Mouse (Mus musculus) midbrain, embryonic 15.5 days (tissue): Measurements from ENCODE around the gene Mtfp1. TPM values are rescaled to one million over a fixed set of nuclear protein-coding genes. Genes with fewer than 3 reads are reported as not detected.
"Not testable (repeated sequence)": the region's sequence is repeated elsewhere in the genome, so short reads cannot be mapped to it uniquely, and the experiment has no call there.

ENCODE experiments used
- ATAC-seq: fragments of 200-750 bp; cut with Nextera tagmentation; replicated peaks from 2 replicates; pipeline ENCODE4 v1.8.0; 2017; ENCODE audit warnings: moderate TSS enrichment
- H3K27ac ChIP-seq: fragments of 300-500 bp; sonication (generic); 2 replicates; pipeline ENCODE4 v1.5.1; 2015; ENCODE audit warnings: mild to moderate bottlenecking, inconsistent platforms
- H3K27me3 ChIP-seq: fragments of 300-500 bp; sonication (generic); replicated peaks from 2 replicates; pipeline ENCODE4 v1.6.1; 2015; ENCODE audit warnings: inconsistent platforms
- H3K36me3 ChIP-seq: fragments of 300-500 bp; sonication (generic); replicated peaks from 2 replicates; pipeline ENCODE4 v1.6.1; 2015; ENCODE audit warnings: inconsistent platforms
- H3K4me1 ChIP-seq: fragments of 300-500 bp; sonication (generic); 2 replicates; pipeline ENCODE4 v1.6.1; 2015; ENCODE audit warnings: inconsistent platforms
- H3K4me2 ChIP-seq: fragments of 300-500 bp; sonication (generic); 2 replicates; pipeline ENCODE4 v1.6.1; 2015; ENCODE audit warnings: inconsistent platforms, mild to moderate bottlenecking, moderate library complexity
- H3K4me3 ChIP-seq: fragments of 300-500 bp; sonication (generic); 2 replicates; pipeline ENCODE4 v1.5.1; 2015; ENCODE audit warnings: mild to moderate bottlenecking, inconsistent platforms
- H3K9ac ChIP-seq: fragments of 300-500 bp; sonication (generic); 2 replicates; pipeline ENCODE4 v1.6.1; 2015; ENCODE audit warnings: mild to moderate bottlenecking, inconsistent platforms
- H3K9me3 ChIP-seq: fragments of 300-500 bp; sonication (generic); 2 replicates; pipeline ENCODE4 v1.6.1; 2016; ENCODE audit warnings: inconsistent platforms
- WGBS: fragments of 180-500 bp; shearing (Covaris S2); methylation state at CpG from one replicate; pipeline ENCODE4 v1.1.7; 2015; ENCODE audit warnings: mixed read lengths; 5-methylcytosine and 5-hydroxymethylcytosine counted together
- polyA plus RNA-seq: library from polyadenylated mRNA; unstranded; fragments of >200 nt; fragmentation: Nextera tagmentation; extraction: Ambion mirVana; gene quantifications from 2 replicates; pipeline ENCODE4 v1.2.1, GENCODE M21; 2015

The Mtfp1 gene
- polyA plus RNA-seq, 1 experiment from 2014 or later = 9.3 TPM

DNA sequence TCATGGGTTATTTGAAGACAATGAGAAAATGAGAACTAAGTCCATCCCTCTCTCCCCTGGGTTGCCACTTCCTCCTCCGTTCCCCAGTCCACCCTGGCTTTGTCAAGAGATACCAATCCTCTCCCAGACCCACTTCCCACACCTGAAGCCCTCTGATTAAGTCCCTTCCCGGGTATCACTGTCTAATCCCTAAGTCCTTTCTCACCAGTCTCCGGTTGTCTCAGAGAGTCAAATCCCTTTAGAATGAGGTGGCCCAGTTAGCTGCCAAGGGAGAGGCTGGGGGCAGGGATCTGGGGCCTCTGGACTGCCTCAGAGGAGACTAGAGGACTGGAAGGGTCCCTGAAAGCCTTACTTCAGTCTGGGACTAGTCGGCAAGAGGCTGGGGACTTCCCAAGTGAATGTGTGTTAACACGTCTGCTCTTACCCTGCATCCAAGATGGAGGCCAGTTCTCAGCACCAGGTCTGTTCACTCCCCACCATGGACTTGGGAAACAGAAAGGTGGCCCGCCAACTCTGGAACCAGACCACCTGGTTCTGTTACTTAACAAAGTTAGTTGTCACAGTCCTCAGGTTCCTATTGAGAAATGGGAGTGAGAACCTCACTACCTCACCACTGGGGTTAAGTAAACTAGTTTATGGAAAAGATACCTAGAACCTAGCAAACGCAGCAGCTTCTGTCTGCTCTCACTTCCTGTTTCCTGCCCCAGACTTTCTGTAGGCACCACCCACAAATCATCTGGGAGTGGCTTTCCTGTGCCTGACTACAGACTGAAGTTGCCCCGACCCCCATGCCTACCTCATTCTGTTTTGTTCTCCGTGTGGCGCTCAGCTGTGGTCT lies 27.7 kb upstream of the Mtfp1 start, which contains the start of gene Sec14l2:
Sec14l2 (minus strand) TSS at position 674 of the 838 bp plus-strand sequence.
- no peaks in the 10 kb centered on the region for H3K27me3 ChIP-seq
- H3K4me2 ChIP-seq = no peak within 1 kb of the TSS
- H3K9me3 ChIP-seq = no peaks in the 10 kb centered on the region
- no peak within 1 kb of the TSS for H3K9ac ChIP-seq
- ATAC-seq = no peak
- H3K27ac ChIP-seq = no peak within 1 kb of the TSS
- no peak within 1 kb of the TSS for H3K4me3 ChIP-seq
- peaks cover 4% of the 10 kb centered on the region; the same call in 1 of the 2 replicates for H3K4me1 ChIP-seq
- 73% methylated on average over 10 of the region's 10 CpGs for WGBS
- no peaks in the 10 kb centered on the region for H3K36me3 ChIP-seq

DNA sequence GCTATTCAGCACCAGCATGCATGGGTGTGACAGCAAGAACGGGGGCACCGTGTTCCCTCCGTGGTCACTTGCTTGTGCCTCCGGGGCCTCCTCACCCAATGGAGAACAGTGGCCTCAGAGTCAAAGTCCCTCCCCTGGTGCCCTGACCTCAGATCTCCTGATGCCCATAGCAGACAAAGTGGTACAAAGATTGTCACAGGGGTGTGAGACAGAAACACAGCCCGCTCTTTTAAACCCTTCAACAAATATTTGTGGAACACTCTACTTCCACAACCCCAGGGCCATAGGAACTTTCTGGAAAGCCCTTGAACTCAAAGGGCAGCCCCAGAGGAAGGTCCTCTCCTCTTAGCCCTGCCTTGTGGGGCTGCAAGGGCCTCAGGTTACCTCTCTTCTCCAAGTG lies 27.0 kb upstream of the Mtfp1 start:
- Histone ChIP-seq H3K9me3 (no peaks in the 10 kb centered on the region), H3K9ac (no peak overlapping the region), H3K27ac (no peak overlapping the region), H3K36me3 (no peaks in the 10 kb centered on the region), H3K4me2 (no peak overlapping the region), H3K4me1 (peaks cover 12% of the 10 kb centered on the region; the same call in 1 of the 2 replicates), H3K4me3 (no peak overlapping the region), H3K27me3 (no peaks in the 10 kb centered on the region)
- 90% methylated on average over 5 of the region's 5 CpGs for WGBS
- no peak for ATAC-seq

DNA sequence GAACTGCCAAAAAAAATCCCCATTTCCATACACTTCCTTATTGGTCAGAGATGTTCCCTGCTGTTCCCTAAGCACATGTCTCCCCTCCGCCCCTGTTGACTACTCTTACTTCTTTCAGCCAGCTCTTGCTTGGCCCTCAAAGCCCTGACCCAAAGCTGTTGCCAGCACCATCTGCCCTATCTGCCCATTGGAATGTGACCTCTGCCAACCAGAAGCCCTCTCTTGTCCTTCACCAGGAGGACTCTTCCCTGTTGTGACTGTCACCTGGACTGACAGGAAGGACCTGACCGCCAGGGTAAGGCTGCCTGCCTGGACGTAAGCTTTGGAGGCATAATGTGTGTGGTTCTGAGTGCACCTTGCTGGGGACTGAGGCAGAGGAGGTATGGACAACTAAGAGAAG lies 26.4 kb upstream of the Mtfp1 start:
- H3K4me1 ChIP-seq = peaks cover 17% of the 10 kb centered on the region; the same call in 1 of the 2 replicates
- H3K9me3 ChIP-seq = no peaks in the 10 kb centered on the region
- no peaks in the 10 kb centered on the region for H3K27me3 ChIP-seq
- no peak overlapping the region for H3K9ac ChIP-seq
- H3K4me2 ChIP-seq = no peak overlapping the region
- no peaks in the 10 kb centered on the region for H3K36me3 ChIP-seq
- no peak overlapping the region for H3K4me3 ChIP-seq
- H3K27ac ChIP-seq = no peak overlapping the region
- 86% methylated on average over 3 of the region's 3 CpGs for WGBS
- ATAC-seq = no peak

DNA sequence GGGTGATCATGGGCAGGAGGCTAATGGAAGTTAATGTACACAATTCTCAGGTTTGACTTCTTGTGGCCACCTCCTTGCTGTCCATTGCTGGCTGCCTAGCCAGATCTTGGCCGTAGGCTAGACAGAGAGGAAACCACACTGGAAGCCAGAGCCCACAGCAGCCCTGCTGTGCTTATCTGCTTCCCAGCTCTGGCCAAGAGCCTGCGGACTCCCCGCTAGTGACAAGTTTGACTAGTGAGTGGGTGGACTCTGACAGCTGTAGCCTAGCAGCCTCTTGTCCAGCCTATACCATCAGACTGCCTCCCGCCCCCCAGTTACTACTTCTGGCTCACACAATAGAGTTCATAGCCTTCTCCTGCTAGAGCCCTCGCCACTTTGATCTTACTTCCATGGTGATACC lies 24.4 kb upstream of the Mtfp1 start:
- Histone ChIP-seq H3K36me3 (no peaks in the 10 kb centered on the region), H3K27me3 (no peaks in the 10 kb centered on the region), H3K9ac (no peak overlapping the region), H3K4me2 (no peak overlapping the region), H3K4me3 (no peak overlapping the region), H3K9me3 (no peaks in the 10 kb centered on the region), H3K4me1 (peaks cover 22% of the 10 kb centered on the region; the same call in 1 of the 2 replicates), H3K27ac (no peak overlapping the region)
- no peak for ATAC-seq
- 84% methylated on average over 5 of the region's 5 CpGs for WGBS

DNA sequence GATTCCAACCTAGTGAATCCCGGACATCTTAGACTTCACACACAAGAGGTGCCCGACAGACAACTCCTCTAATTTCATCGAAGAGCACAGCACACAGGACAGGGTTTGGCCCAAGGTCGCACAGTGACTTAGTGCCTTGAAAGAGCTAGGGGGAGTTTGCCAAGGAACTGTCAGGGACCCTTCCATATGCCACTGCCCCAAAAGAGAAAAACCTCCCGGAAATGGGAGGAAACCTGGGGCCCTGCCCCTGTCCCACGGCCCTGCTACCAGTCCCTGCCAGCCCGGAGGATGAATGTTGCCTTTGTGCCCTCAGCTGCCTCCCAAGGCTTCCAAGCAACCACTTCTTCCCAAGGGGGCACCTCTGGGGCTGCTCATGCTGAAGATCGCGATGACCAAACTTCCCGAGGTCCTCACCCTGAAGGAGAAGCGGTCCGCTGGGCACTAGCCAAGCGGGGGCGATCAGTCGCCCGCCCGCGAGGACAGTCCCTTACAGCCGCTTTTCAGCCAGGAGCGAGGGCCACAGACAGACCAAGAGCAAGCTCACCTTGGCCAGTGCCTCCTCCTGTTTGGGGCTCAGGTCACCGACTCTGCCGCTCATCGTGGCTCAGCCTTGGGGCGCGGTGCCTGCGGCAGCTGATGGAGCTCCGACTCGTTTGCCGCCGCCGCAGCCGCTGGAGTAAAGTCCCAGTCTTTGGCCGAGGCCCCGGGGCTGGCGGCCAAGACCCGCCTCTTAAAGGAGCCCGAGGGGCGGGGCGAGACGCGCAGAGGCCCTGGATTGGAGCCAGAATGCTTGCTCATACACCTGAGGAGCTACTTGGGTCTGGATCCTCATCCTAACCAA lies 23.1 kb upstream of the Mtfp1 start:
- Histone ChIP-seq H3K4me2 (peak overlapping the region; percentile 87), H3K9me3 (no peaks in the 10 kb centered on the region), H3K36me3 (no peaks in the 10 kb centered on the region), H3K9ac (peak overlapping the region; percentile 66), H3K27ac (peak overlapping the region; percentile 64; the same call in 1 of the 2 replicates), H3K4me3 (peak overlapping the region; percentile 57), H3K27me3 (no peaks in the 10 kb centered on the region), H3K4me1 (peaks cover 22% of the 10 kb centered on the region; the same call in 1 of the 2 replicates)
- WGBS = 2% methylated on average over 41 of the region's 41 CpGs
- ATAC-seq = peak; percentile 70

DNA sequence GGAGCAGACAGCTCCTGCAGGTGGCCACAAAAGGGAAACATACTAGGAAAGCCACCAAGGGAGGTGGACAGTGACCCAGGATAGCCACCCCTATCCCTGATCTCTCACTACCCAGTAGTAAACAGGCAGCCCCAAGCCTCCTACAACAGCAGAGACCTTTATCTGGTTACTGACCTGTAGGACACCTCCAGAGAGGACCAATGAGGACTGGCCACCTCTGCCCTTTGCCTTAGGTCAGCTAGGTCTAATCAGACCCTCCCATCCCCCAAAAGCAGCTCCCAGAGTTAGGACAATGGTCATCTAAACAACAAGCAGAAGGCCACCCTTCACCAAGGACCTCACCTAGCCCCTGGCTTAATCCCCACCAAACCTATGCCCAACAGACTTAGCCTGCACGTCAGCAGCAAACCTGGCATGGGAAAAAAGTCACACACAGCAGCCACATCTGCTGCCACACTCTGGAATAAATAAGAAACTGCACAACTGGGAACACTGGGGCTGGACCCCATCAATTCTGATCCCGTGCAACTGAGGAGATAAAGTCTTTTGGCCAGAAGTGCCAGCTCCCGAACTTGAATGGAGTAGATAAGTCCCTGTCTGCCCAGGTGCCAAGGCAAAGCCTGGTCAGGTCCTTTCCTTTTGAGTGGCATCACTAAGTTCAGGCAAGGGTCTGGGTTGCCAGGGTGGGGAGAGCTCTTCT lies 22.3 kb upstream of the Mtfp1 start:
- 0 out of 2 replicates have a peak, but pooled peaks have one; percentile 7 for ATAC-seq
- H3K4me1 ChIP-seq = peaks cover 22% of the 10 kb centered on the region; the same call in 1 of the 2 replicates
- peak overlapping the region; percentile 66 for H3K9ac ChIP-seq
- 17% methylated on average over 3 of the region's 3 CpGs for WGBS
- H3K27ac ChIP-seq = no peak overlapping the region
- H3K36me3 ChIP-seq = no peaks in the 10 kb centered on the region
- peak overlapping the region; percentile 87 for H3K4me2 ChIP-seq
- H3K9me3 ChIP-seq = no peaks in the 10 kb centered on the region
- H3K27me3 ChIP-seq = no peaks in the 10 kb centered on the region
- peak overlapping the region; percentile 57 for H3K4me3 ChIP-seq

DNA sequence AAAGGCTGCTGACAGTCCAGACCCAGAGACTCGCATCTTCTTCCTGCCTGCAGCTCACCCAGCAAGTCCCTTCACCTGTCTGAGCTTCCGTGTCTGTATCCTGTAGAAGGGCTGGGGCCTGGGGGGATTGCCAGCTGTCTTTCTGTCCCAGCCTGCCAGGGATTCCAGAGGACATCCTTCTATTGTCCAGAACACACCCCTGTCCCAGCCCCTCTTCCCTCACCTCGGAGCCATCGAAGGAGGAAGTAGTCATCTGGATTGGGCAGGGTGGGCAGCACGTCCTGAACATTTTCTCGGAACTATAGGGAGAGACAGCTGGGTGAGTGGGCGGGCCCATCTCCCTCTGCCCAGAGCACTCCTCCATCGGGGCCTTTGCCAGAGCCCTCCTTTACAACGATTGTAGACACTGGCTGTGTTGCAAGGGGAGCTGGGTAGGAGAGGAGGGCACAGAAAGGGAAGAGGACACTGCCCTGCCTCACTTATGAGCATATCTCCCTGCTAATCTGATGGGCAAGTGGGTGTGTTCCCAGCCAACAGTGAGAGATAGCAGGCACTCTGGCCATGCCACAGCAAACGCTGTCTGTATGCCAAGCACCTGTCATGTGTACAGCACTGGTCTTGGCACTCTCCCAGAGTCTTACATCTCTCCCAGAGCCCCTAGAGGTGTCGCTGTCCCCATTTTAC lies 21.4 kb upstream of the Mtfp1 start:
- peaks cover 22% of the 10 kb centered on the region; the same call in 1 of the 2 replicates for H3K4me1 ChIP-seq
- no peak for ATAC-seq
- no peak overlapping the region for H3K27ac ChIP-seq
- H3K4me3 ChIP-seq = no peak overlapping the region
- H3K9ac ChIP-seq = no peak overlapping the region
- H3K9me3 ChIP-seq = no peaks in the 10 kb centered on the region
- H3K4me2 ChIP-seq = no peak overlapping the region; the same call in 1 of the 2 replicates
- no peaks in the 10 kb centered on the region for H3K27me3 ChIP-seq
- no peaks in the 10 kb centered on the region for H3K36me3 ChIP-seq
- 66% methylated on average over 11 of the region's 11 CpGs for WGBS

DNA sequence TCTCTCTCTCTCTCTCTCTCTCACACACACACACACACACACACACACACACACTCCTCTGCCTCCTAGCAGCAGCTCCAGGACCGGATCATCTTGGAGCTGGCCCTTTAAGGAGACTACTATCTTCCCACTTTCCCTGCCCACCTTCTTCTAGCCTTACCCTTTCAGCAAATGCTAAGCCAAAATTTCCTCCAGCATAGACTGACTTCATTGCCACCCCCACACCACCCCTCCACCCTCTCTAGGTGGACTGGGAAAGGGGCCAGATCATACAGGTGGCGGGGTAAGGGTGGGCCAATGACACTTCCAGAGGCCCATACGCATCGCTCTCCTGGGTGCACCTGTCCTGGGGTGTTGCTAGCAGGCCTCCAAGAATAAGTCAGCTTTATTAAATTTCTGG lies 20.2 kb upstream of the Mtfp1 start:
- H3K4me1 ChIP-seq = peaks cover 22% of the 10 kb centered on the region; the same call in 1 of the 2 replicates
- H3K4me2 ChIP-seq = no peak overlapping the region
- no peaks in the 10 kb centered on the region for H3K27me3 ChIP-seq
- no peak overlapping the region for H3K9ac ChIP-seq
- no peak overlapping the region for H3K27ac ChIP-seq
- no peaks in the 10 kb centered on the region for H3K36me3 ChIP-seq
- 93% methylated on average over 4 of the region's 4 CpGs for WGBS
- ATAC-seq = no peak
- no peak overlapping the region for H3K4me3 ChIP-seq
- H3K9me3 ChIP-seq = no peaks in the 10 kb centered on the region

DNA sequence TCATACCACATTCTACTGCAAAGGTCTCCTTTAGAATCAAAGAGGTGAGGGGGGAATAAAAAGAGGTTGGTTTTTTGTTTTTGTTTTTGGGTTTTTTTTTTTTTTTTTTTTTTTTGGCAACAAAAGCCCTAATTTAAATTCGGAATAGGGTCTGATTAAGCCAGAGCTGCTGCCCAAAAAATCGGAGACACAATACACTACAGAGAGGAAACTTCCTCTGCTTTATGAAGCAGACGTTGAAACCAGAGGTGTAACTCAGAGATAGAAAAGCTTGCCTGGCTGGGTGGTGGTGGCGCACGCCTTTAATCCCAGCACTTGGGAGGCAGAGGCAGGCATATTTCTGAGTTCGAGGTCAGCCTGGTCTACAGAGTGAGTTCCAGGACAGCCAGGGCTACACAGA lies 19.3 kb upstream of the Mtfp1 start:
- H3K36me3 ChIP-seq, H3K4me2 ChIP-seq, ATAC-seq, H3K9me3 ChIP-seq, H3K9ac ChIP-seq, H3K27me3 ChIP-seq, H3K27ac ChIP-seq, H3K4me3 ChIP-seq: not testable (repeated sequence)
- H3K4me1 ChIP-seq = peaks cover 22% of the 10 kb centered on the region; the same call in 1 of the 2 replicates
- WGBS = 76% methylated on average over 6 of the region's 6 CpGs

DNA sequence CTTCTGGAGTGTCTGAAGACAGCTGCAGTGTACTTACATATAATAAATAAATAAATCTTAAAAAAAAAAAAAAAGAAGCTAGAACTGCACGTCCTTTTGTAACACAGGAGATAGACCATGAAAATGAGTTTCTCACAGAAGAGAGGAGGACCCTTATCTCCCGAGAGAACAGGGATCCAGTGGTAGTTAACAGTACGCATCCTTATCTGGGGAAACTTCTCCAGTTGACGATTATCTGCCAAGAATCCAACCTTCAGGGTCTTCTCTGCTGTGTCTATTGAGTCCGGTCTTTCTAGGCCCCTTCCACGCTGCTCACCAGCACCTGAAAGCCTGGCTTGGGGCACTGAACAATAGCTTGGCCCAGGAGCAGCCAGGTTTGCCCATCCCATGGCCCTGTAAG lies 18.7 kb upstream of the Mtfp1 start:
- H3K4me3 ChIP-seq = no peak overlapping the region
- no peak for ATAC-seq
- H3K4me2 ChIP-seq = no peak overlapping the region
- H3K4me1 ChIP-seq = peaks cover 22% of the 10 kb centered on the region; the same call in 1 of the 2 replicates
- no peaks in the 10 kb centered on the region for H3K36me3 ChIP-seq
- no peaks in the 10 kb centered on the region for H3K9me3 ChIP-seq
- no peaks in the 10 kb centered on the region for H3K27me3 ChIP-seq
- WGBS = 85% methylated on average over 6 of the region's 6 CpGs
- H3K9ac ChIP-seq = no peak overlapping the region
- H3K27ac ChIP-seq = no peak overlapping the region

DNA sequence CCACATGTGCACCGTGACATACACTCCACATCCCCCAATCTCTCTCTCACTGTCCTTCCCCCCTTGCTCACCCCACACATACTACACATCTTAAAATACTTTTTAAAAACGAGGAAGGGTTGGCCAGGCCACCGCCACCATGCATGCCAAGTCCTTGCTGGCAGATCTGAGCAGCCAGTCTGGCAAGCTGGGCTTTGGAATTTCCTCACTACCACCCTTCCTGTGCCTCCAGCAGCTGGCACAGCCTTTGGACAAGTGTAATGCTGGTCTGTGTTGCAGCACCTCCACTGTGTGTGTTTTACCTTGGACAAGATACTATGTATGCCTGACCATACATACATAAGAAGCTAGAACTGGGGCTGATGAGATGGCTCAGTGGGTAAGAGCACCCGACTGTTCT lies 18.3 kb upstream of the Mtfp1 start:
- no peak for ATAC-seq
- H3K9ac ChIP-seq = no peak overlapping the region
- H3K4me1 ChIP-seq = peaks cover 22% of the 10 kb centered on the region; the same call in 1 of the 2 replicates
- no peaks in the 10 kb centered on the region for H3K27me3 ChIP-seq
- no peak overlapping the region for H3K27ac ChIP-seq
- no peak overlapping the region for H3K4me2 ChIP-seq
- H3K9me3 ChIP-seq = no peaks in the 10 kb centered on the region
- no peaks in the 10 kb centered on the region for H3K36me3 ChIP-seq
- WGBS = 88% methylated on average over 4 of the region's 4 CpGs
- no peak overlapping the region for H3K4me3 ChIP-seq
